Comparison of ENCODE assay signal across 8 mouse cellular contexts in the genomic region with DNA sequence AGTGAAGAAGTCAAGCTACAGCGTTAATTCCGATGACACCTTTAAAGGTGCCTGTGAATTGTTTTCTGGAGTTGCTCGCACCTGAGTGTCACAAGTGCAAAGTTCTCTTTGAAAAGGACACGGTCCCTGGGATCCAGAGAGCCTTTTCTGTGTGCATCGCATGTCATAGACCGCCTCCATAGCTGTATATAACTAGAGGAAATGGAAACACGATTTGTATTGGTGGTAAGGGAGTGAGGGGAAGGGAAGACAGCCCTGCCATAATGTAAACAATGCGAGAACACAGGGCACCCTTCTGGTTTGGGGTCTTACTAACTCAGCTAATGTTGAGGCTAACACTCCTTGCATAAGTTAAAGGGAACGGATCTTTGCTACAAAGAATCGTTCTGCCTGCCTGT. TPM values are rescaled to one million over a fixed set of nuclear protein-coding genes. Genes with fewer than 3 reads are reported as not detected.
A peak's percentile ranks its signal among the peaks of the same experiment; 100 is the strongest.
DNase-seq lines count a peak whose midpoint lies in the region; ATAC-seq lines count a peak whose summit lies in the region.

No protein-coding gene starts in this region.

- no peaks in the 10 kb centered on the region for H3K27me3 ChIP-seq in lung, embryonic 15.5 days
- no peaks in the 10 kb centered on the region for H3K27me3 ChIP-seq in embryonic facial prominence, embryonic 14.5 days (replicated peaks; ENCODE audit: control insufficient read depth, insufficient read depth, low read length)
- H3K27me3 ChIP-seq in limb, embryonic 10.5 days (ENCODE audit: low read depth, poor library complexity, severe bottlenecking), result no peaks in the 10 kb centered on the region
- H3K27me3 ChIP-seq in neural tube, embryonic 14.5 days (ENCODE audit: control insufficient read depth, insufficient read depth, low read length), result no peaks in the 10 kb centered on the region

- no peak for DNase-seq in lung, postnatal 4 days
- no peak for DNase-seq in embryonic facial prominence, embryonic 14.5 days (ENCODE audit: low spot score)
- DNase-seq in limb, embryonic 10.5 days (ENCODE audit: low spot score), result no peak
- DNase-seq in frontal cortex, postnatal 36 days (ENCODE audit: low spot score in 2 of 2), result no peak
- no peak for DNase-seq in cerebellum, adult 9-11 months

- peaks cover 7% of the 10 kb centered on the region for H3K4me1 ChIP-seq in lung, embryonic 15.5 days
- peaks cover 13% of the 10 kb centered on the region for H3K4me1 ChIP-seq in embryonic facial prominence, embryonic 14.5 days (ENCODE audit: control insufficient read depth, insufficient read depth, low read length)
- H3K4me1 ChIP-seq in limb, embryonic 10.5 days, result peaks cover 15% of the 10 kb centered on the region
- peaks cover 6% of the 10 kb centered on the region; the same call in 1 of the 2 replicates for H3K4me1 ChIP-seq in neural tube, embryonic 14.5 days (ENCODE audit: control insufficient read depth, insufficient read depth, low read length)

- no peaks in the 10 kb centered on the region for H3K9me3 ChIP-seq in lung, embryonic 15.5 days
- H3K9me3 ChIP-seq in embryonic facial prominence, embryonic 14.5 days (ENCODE audit: control insufficient read depth, low read length), result no peaks in the 10 kb centered on the region
- H3K9me3 ChIP-seq in limb, embryonic 10.5 days (replicated peaks), result no peaks in the 10 kb centered on the region
- H3K9me3 ChIP-seq in neural tube, embryonic 14.5 days (ENCODE audit: control insufficient read depth, low read length), result no peaks in the 10 kb centered on the region

- peak overlapping the region; percentile 91 for H3K27ac ChIP-seq in lung, embryonic 15.5 days
- peak overlapping the region; percentile 93 for H3K27ac ChIP-seq in embryonic facial prominence, embryonic 14.5 days (replicated peaks; ENCODE audit: low read depth, low read length)
- H3K27ac ChIP-seq in limb, embryonic 10.5 days, result peak overlapping the region; percentile 96
- H3K27ac ChIP-seq in neural tube, embryonic 14.5 days (ENCODE audit: low read depth, low read length), result peak overlapping the region; percentile 4; the same call in 1 of the 2 replicates

- 9% methylated on average over 10 of the region's 10 CpGs for WGBS in lung, embryonic 15.5 days
- WGBS in embryonic facial prominence, embryonic 14.5 days, result 18% methylated on average over 10 of the region's 10 CpGs
- WGBS in limb, embryonic 10.5 days, result 17% methylated on average over 10 of the region's 10 CpGs
- WGBS in neural tube, embryonic 14.5 days, result 18% methylated on average over 10 of the region's 10 CpGs

- peak overlapping the region; percentile 82 for H3K9ac ChIP-seq in lung, embryonic 15.5 days
- H3K9ac ChIP-seq in embryonic facial prominence, embryonic 14.5 days (ENCODE audit: low read depth, low read length), result peak overlapping the region; percentile 95
- peak overlapping the region; percentile 78 for H3K9ac ChIP-seq in neural tube, embryonic 14.5 days (replicated peaks; ENCODE audit: low read depth, low read length)

- peak overlapping the region; percentile 88 for H3K4me2 ChIP-seq in lung, embryonic 15.5 days
- peak overlapping the region; percentile 91 for H3K4me2 ChIP-seq in embryonic facial prominence, embryonic 14.5 days (ENCODE audit: low read depth, low read length)
- H3K4me2 ChIP-seq in neural tube, embryonic 14.5 days (ENCODE audit: low read depth, low read length), result peak overlapping the region; percentile 63

- ATAC-seq in lung, embryonic 15.5 days (ENCODE audit: borderline replicate concordance, extremely low read depth, low FRiP score, low TSS enrichment), result peak; percentile 65; the same call in 1 of the 2 replicates
- ATAC-seq in embryonic facial prominence, embryonic 14.5 days (ENCODE audit: low read depth), result no peak
- ATAC-seq in neural tube, embryonic 14.5 days (ENCODE audit: low read depth), result no peak
- no peak for ATAC-seq in cerebellum, adult (ENCODE audit: insufficient number of reproducible peaks, low FRiP score, low TSS enrichment)

- no peaks in the 10 kb centered on the region for H3K36me3 ChIP-seq in lung, embryonic 15.5 days
- H3K36me3 ChIP-seq in embryonic facial prominence, embryonic 14.5 days (ENCODE audit: control insufficient read depth, insufficient read depth, low read length), result no peaks in the 10 kb centered on the region
- H3K36me3 ChIP-seq in limb, embryonic 10.5 days, result peaks cover 9% of the 10 kb centered on the region
- no peaks in the 10 kb centered on the region for H3K36me3 ChIP-seq in neural tube, embryonic 14.5 days (ENCODE audit: control insufficient read depth, insufficient read depth, low read length)

- H3K4me3 ChIP-seq in lung, embryonic 15.5 days, result peak overlapping the region; percentile 59
- H3K4me3 ChIP-seq in embryonic facial prominence, embryonic 14.5 days (ENCODE audit: low read depth, low read length), result peak overlapping the region; percentile 76
- H3K4me3 ChIP-seq in limb, embryonic 10.5 days, result peak overlapping the region; percentile 70
- H3K4me3 ChIP-seq in neural tube, embryonic 14.5 days (ENCODE audit: low read depth, low read length), result peak overlapping the region; percentile 53

RNA-seq across cellular contexts. Expression of gene Ice2, which starts 0.7 kb away (rescaled TPM):
- polyA plus RNA-seq in lung, embryonic 15.5 days (2015; fragmentation: Nextera tagmentation; extraction: Ambion mirVana), result 20.4 and 20.6 TPM in 2 replicates
- polyA plus RNA-seq in embryonic facial prominence, embryonic 14.5 days (2014; fragmentation: Nextera tagmentation; extraction: Ambion mirVana), result 17.4 and 17.5 TPM in 2 replicates
- 22.5 and 25.2 TPM in 2 replicates for polyA plus RNA-seq in limb, embryonic 10.5 days (2016; fragmentation: Nextera tagmentation; extraction: Ambion mirVana)
- polyA plus RNA-seq in neural tube, embryonic 14.5 days (2014; fragmentation: Nextera tagmentation; extraction: Ambion mirVana), result 11.4 and 12.3 TPM in 2 replicates

RNA-seq across cellular contexts. Expression of gene Anxa2, which starts 55.0 kb away (rescaled TPM):
- 776 and 858 TPM in 2 replicates for polyA plus RNA-seq in lung, embryonic 15.5 days (2015; fragmentation: Nextera tagmentation; extraction: Ambion mirVana)
- 1,306 and 1,330 TPM in 2 replicates for polyA plus RNA-seq in embryonic facial prominence, embryonic 14.5 days (2014; fragmentation: Nextera tagmentation; extraction: Ambion mirVana)
- 101 and 138 TPM in 2 replicates for polyA plus RNA-seq in limb, embryonic 10.5 days (2016; fragmentation: Nextera tagmentation; extraction: Ambion mirVana)
- 81.0 and 282 TPM in 2 replicates for polyA plus RNA-seq in neural tube, embryonic 14.5 days (2014; fragmentation: Nextera tagmentation; extraction: Ambion mirVana)

Comparison
In these comparisons a context has a peak if more than half of its experiments do, and no peak if none do; other contexts are left out.
1. H3K27ac ChIP-seq: peak in every context shown above with its lines; median percentile 96 in limb, embryonic 10.5 days; 93 in embryonic facial prominence, embryonic 14.5 days; 91 in lung, embryonic 15.5 days; 4 in neural tube, embryonic 14.5 days.